Mouse (Mus musculus): ENCODE results near the gene Hcar2.

DNA sequence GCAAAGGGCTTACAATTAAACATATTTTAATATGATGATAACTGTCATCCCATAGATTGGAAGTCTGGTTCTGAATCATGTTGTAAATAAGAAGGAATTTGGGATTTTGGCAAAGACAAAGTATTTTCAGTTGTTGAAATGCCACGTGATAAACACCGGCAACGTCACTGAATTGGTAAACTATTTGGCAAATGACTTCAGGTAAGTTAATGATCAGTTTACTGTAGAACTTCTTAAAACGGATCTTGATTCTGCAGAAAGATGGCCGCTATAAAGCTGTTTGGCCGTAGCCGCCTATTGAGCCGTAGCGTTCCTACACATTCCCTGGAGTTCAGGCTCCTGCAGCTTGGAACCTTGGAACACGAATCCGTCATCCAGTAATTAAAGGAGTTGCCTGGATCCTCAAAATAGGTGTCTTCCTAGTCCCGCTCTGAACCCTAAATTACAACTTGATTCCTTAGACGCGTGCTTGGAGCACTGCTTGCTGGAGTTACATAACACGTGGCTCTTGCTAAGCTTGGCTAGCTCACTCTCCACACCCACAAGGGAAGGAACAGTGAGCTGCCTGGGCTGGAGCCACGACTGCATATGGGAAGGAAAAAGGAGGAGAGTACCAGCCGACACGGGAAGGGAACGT, 46.2 kb downstream of the Hcar2 start:
- TF ChIP-seq CTCF (IDR thresholded peaks at IDR 0.05) (no peak), POLR2A (IDR thresholded peaks at IDR 0.05; ENCODE audit: insufficient read depth, low read depth, low read length) (no peak)

All from heart, adult 2 months (tissue).